Mouse (Mus musculus): Measurements from ENCODE around the gene Syt1. TPM values are rescaled to one million over a fixed set of nuclear protein-coding genes. Genes with fewer than 3 reads are reported as not detected.

Syt1 gene
- total RNA-seq, 2 experiments from 2014 or later = 0.24 to 0.43 TPM

GRCm38 (mm10) chr10:108638095-108638494 is 372.7 kb downstream of the Syt1 start:
- DNase-seq = no peak

- DNase-seq = no peak
Measured at GRCm38 (mm10) chr10:108636086-108636485, 374.7 kb downstream of the Syt1 start.

- no peak for DNase-seq
Measured at GRCm38 (mm10) chr10:108635616-108636015, 375.2 kb downstream of the Syt1 start.

- no peak for DNase-seq
Measured at GRCm38 (mm10) chr10:108630841-108631240, 379.9 kb downstream of the Syt1 start.

GRCm38 (mm10) chr10:108626404-108626803 is 384.4 kb downstream of the Syt1 start:
- DNase-seq = no peak

GRCm38 (mm10) chr10:108623002-108623401 is 387.8 kb downstream of the Syt1 start:
- DNase-seq = no peak

- DNase-seq = no peak
Measured at GRCm38 (mm10) chr10:108619861-108620260, 390.9 kb downstream of the Syt1 start.

- DNase-seq = no peak
Measured at GRCm38 (mm10) chr10:108619217-108619616, 391.6 kb downstream of the Syt1 start.

GRCm38 (mm10) chr10:108610057-108610644 is 400.6 kb downstream of the Syt1 start:
- no peak for DNase-seq

GRCm38 (mm10) chr10:108601672-108602412 is 408.9 kb downstream of the Syt1 start:
- DNase-seq = no peak

- DNase-seq = no peak
Measured at GRCm38 (mm10) chr10:108600693-108601092, 410.1 kb downstream of the Syt1 start.

GRCm38 (mm10) chr10:108597385-108597784 is 413.4 kb downstream of the Syt1 start:
- no peak for DNase-seq

- no peak for DNase-seq
Measured at GRCm38 (mm10) chr10:108596162-108596927, 414.4 kb downstream of the Syt1 start.

- DNase-seq = no peak
Measured at GRCm38 (mm10) chr10:108589355-108589754, 421.4 kb downstream of the Syt1 start.

GRCm38 (mm10) chr10:108588924-108589323 is 421.9 kb downstream of the Syt1 start:
- no peak for DNase-seq

GRCm38 (mm10) chr10:108583694-108584093 is 427.1 kb downstream of the Syt1 start:
- DNase-seq = no peak

- no peak for DNase-seq
Measured at GRCm38 (mm10) chr10:108582397-108582730, 428.4 kb downstream of the Syt1 start.

GRCm38 (mm10) chr10:108581555-108582396 is 429.0 kb downstream of the Syt1 start:
- no peak for DNase-seq

- no peak for DNase-seq
Measured at GRCm38 (mm10) chr10:108580786-108581420, 429.9 kb downstream of the Syt1 start.

- DNase-seq = no peak
Measured at GRCm38 (mm10) chr10:108579396-108579795, 431.4 kb downstream of the Syt1 start.

- no peak for DNase-seq
Measured at GRCm38 (mm10) chr10:108577611-108578010, 433.2 kb downstream of the Syt1 start.

GRCm38 (mm10) chr10:108572764-108573163 is 438.0 kb downstream of the Syt1 start:
- DNase-seq = no peak
